Comparison of ENCODE assay signal across 1 mouse cellular context in the genomic region with DNA sequence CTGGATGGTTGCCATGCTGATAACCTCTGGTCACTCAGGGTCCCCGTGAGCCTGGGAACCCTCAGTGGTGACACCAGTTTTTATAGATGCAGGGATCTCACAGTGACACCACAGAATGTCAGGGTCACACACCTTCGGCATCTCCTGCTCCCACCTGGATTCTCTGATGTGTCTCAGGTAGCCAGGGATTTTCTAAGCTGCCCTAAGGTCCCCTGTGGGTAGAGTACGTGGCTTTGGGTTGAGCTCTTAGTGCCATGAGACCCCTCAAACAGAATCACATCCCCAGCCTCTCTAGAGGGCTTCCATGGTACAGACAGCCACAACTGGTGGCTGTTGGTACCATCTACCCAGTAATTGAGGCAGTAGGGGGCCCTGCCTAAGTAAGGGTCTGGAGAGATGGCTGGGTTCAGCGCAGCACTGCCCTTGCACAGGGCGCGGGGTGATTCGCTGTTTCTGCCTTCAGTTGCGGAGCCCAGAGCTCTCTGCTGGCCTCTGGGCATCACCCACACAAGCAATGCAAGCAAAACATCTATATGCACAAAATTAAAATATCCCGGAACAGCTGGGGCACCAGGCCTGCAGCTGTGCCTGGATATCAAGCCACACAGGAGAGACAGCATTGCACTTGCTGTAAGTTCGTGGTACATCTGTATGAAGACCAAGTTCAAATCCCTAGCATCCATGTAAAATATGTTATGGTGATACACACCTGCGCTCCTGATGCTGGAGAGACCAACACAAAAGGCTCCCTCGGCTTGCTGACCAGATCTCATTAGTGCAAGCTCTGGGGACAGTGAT.
TF ChIP-seq lines count a peak whose summit lies in the region.

No protein-coding gene starts in this region.

TF ChIP-seq in myocyte, 11 proteins besides CTCF, POLR2A, EP300 and RAD21:
- TF ChIP-seq MYOG (IDR thresholded peaks at IDR 0.05; ENCODE audit: control insufficient read depth in 1 of 3, insufficient read depth in 1 of 3, insufficient read length in 2 of 3, low read depth in 2 of 3) (no peak), MYOD1 (IDR thresholded peaks at IDR 0.05; ENCODE audit: control insufficient read depth in 1 of 3, insufficient read length in 2 of 3, low read depth in 2 of 3) (peak in 2 of 3 experiments; percentile 58 to 74), USF1 (IDR thresholded peaks at IDR 0.05; ENCODE audit: low read depth) (no peak), POLR2AphosphoS2 (IDR thresholded peaks at IDR 0.05; ENCODE audit: insufficient read length, low read depth) (no peak), E2F4 (IDR thresholded peaks at IDR 0.05; ENCODE audit: insufficient read depth) (no peak)
